Mouse (Mus musculus) c-Kit-positive CD71-positive TER-119-positive erythroid progenitor cells, embryonic 14.5 days (primary cell): ENCODE measurements around the gene B3gat3.
"Not testable (repeated sequence)": the region's sequence is repeated elsewhere in the genome, so short reads cannot be mapped to it uniquely, and the experiment has no call there.

Experiments
- DNase-seq: peaks from one replicate; pipeline ENCODE4 v3.0.0-alpha.2; 2013; ENCODE audit warnings: low spot score

The B3gat3 gene

GRCm38 (mm10) chr19:8920073-8920736, at the start of gene B3gat3:
B3gat3 (plus strand) TSS chr19:8920374.
- peak; percentile 90 for DNase-seq

- DNase-seq = not testable (repeated sequence)
Measured at GRCm38 (mm10) chr19:8870381-8870780, 49.8 kb upstream of the B3gat3 start.

GRCm38 (mm10) chr19:8870838-8871237, 49.3 kb upstream of the B3gat3 start:
- no peak for DNase-seq

- DNase-seq = peak; percentile 96
Measured at GRCm38 (mm10) chr19:8871267-8872186, 48.6 kb upstream of the B3gat3 start, which contains the start of gene Ubxn1. Ubxn1 (plus strand) TSS chr19:8871496.

GRCm38 (mm10) chr19:8872266-8872840, 47.8 kb upstream of the B3gat3 start:
- no peak for DNase-seq

GRCm38 (mm10) chr19:8875031-8875430, 45.1 kb upstream of the B3gat3 start:
- DNase-seq = no peak

- peak; percentile 86 for DNase-seq
Measured at GRCm38 (mm10) chr19:8880311-8881033, 39.7 kb upstream of the B3gat3 start, which contains the start of gene Uqcc3. Uqcc3 (minus strand) TSS chr19:8880923.

- no peak for DNase-seq
Measured at GRCm38 (mm10) chr19:8881034-8881392, 39.2 kb upstream of the B3gat3 start.

GRCm38 (mm10) chr19:8883616-8884015, 36.6 kb upstream of the B3gat3 start, which contains the start of the genes Lbhd1 and Gm49403:
Lbhd1 (plus strand) TSS chr19:8883732.
Gm49403 (plus strand) TSS chr19:8883930.
- no peak for DNase-seq

GRCm38 (mm10) chr19:8886916-8887584, 33.1 kb upstream of the B3gat3 start:
- no peak for DNase-seq

- peak; percentile 59 for DNase-seq
Measured at GRCm38 (mm10) chr19:8887585-8888463, 32.4 kb upstream of the B3gat3 start.

GRCm38 (mm10) chr19:8888511-8889385, 31.4 kb upstream of the B3gat3 start, which contains the start of the genes 1810009A15Rik and Gm49416:
1810009A15Rik (plus strand) TSS chr19:8888853.
Gm49416 (plus strand) TSS chr19:8888926.
- DNase-seq = peak; percentile 97

- peak; percentile 88 for DNase-seq
Measured at GRCm38 (mm10) chr19:8892829-8893766, 27.1 kb upstream of the B3gat3 start, which contains the start of gene Ints5. Ints5 (plus strand) TSS chr19:8893005.

- DNase-seq = no peak
Measured at GRCm38 (mm10) chr19:8895397-8895960, 24.7 kb upstream of the B3gat3 start.

GRCm38 (mm10) chr19:8896231-8896630, 23.9 kb upstream of the B3gat3 start:
- not testable (repeated sequence) for DNase-seq

GRCm38 (mm10) chr19:8897211-8897864, 22.8 kb upstream of the B3gat3 start:
- DNase-seq = not testable (repeated sequence)
